Mouse (Mus musculus) layer of hippocampus, adult 6 months (tissue): ENCODE results near the gene Olfr1094. TPM values are rescaled to one million over a fixed set of nuclear protein-coding genes. Genes with fewer than 3 reads are reported as not detected.

Experiments
- long read RNA-seq, 2 experiments: library from polyadenylated mRNA; unstranded; transcript quantifications; one replicate each; pipeline ENCODE4 v2.0.0; 2019 to 2020
- polyA plus RNA-seq: library from polyadenylated mRNA; unstranded; fragments of <200 nt; fragmentation: Nextera tagmentation; gene quantifications from 2 replicates; pipeline ENCODE4 v1.2.3, GENCODE M21; 2021

Olfr1094 gene
- not detected in 2 replicates for polyA plus RNA-seq
- long read RNA-seq, experiment 1 = 0 reads
- long read RNA-seq, experiment 2 = 0 reads

GRCm38 (mm10) chr2:86824363-86824762 is at the start of gene Olfr1094:
Olfr1094 (plus strand) TSS chr2:86824663.

GRCm38 (mm10) chr2:86782179-86782578 is 42.3 kb upstream of the Olfr1094 start, which contains the start of gene Olfr1093:
Olfr1093 (plus strand) TSS chr2:86782479.

GRCm38 (mm10) chr2:86809918-86810317 is 14.5 kb upstream of the Olfr1094 start, which contains the start of gene Olfr141:
Olfr141 (minus strand) TSS chr2:86810018.

GRCm38 (mm10) chr2:86851596-86851995 is 27.1 kb downstream of the Olfr1094 start, which contains the start of gene Olfr1095:
Olfr1095 (minus strand) TSS chr2:86851696.

GRCm38 (mm10) chr2:86874702-86875101 is 50.2 kb downstream of the Olfr1094 start, which contains the start of gene Gm13723:
Gm13723 (minus strand) TSS chr2:86874802.

Other genes with a start within 250 kb of the Olfr1094 start
- not detected in 2 replicates for gene Olfr1082, start 225.7 kb upstream of the Olfr1094 start, polyA plus RNA-seq
- gene Olfr1084, start 184.9 kb upstream of the Olfr1094 start, polyA plus RNA-seq = not detected in 2 replicates
- not detected in 2 replicates for gene Olfr1085, start 162.6 kb upstream of the Olfr1094 start, polyA plus RNA-seq
- not detected in 2 replicates for gene Olfr1086, start 144.6 kb upstream of the Olfr1094 start, polyA plus RNA-seq
- gene Olfr1087, start 126.3 kb upstream of the Olfr1094 start, polyA plus RNA-seq = not detected in 2 replicates
- gene Olfr1089, start 91.0 kb upstream of the Olfr1094 start, polyA plus RNA-seq = not detected in 2 replicates
- not detected in 2 replicates for gene Olfr1090, start 65.7 kb upstream of the Olfr1094 start, polyA plus RNA-seq
- not detected in 2 replicates for gene Olfr1093, start 42.2 kb upstream of the Olfr1094 start, polyA plus RNA-seq
- not detected in 2 replicates for gene Olfr141, start 14.6 kb upstream of the Olfr1094 start, polyA plus RNA-seq
- not detected in 2 replicates for gene Olfr1095, start 27.0 kb downstream of the Olfr1094 start, polyA plus RNA-seq
- gene Gm13723, start 50.1 kb downstream of the Olfr1094 start, polyA plus RNA-seq = not detected in 2 replicates
- gene Olfr1097, start 67.6 kb downstream of the Olfr1094 start, polyA plus RNA-seq = not detected in 2 replicates
- not detected in 2 replicates for gene Olfr1098, start 99.9 kb downstream of the Olfr1094 start, polyA plus RNA-seq
- not detected in 2 replicates for gene Olfr1099, start 136.0 kb downstream of the Olfr1094 start, polyA plus RNA-seq
- gene Olfr1100, start 155.3 kb downstream of the Olfr1094 start, polyA plus RNA-seq = not detected in 2 replicates
- gene Olfr1101, start 166.6 kb downstream of the Olfr1094 start, polyA plus RNA-seq = not detected in 2 replicates
- not detected in 2 replicates for gene Olfr1102, start 173.7 kb downstream of the Olfr1094 start, polyA plus RNA-seq
- gene Olfr1104, start 202.4 kb downstream of the Olfr1094 start, polyA plus RNA-seq = not detected in 2 replicates
- gene Olfr1105, start 211.9 kb downstream of the Olfr1094 start, polyA plus RNA-seq = not detected in 2 replicates
- not detected in 2 replicates for gene Olfr1106, start 227.6 kb downstream of the Olfr1094 start, polyA plus RNA-seq